Mouse (Mus musculus) ES-Bruce4 (cell line): ENCODE results near the gene Slc6a18. TPM values are rescaled to one million over a fixed set of nuclear protein-coding genes. Genes with fewer than 3 reads are reported as not detected.
A peak's percentile ranks its signal among the peaks of the same experiment; 100 is the strongest.

Experiments used
- H3K27ac ChIP-seq: 2 replicates; pipeline ENCODE4 v1.5.1; 2012; ENCODE audit warnings: low read length, inconsistent platforms; ENCODE audit not compliant: insufficient read depth
- H3K27me3 ChIP-seq: 2 replicates; pipeline ENCODE4 v1.6.1; 2012; ENCODE audit warnings: mild to moderate bottlenecking, low read length, inconsistent platforms; ENCODE audit not compliant: control insufficient read depth, poor library complexity, insufficient read depth, severe bottlenecking
- H3K36me3 ChIP-seq: 2 replicates; pipeline ENCODE4 v1.6.1; 2012; ENCODE audit warnings: inconsistent platforms, mild to moderate bottlenecking, low read length, moderate library complexity; ENCODE audit not compliant: control insufficient read depth, poor library complexity, insufficient read depth, severe bottlenecking
- H3K4me1 ChIP-seq: one replicate; pipeline ENCODE4 v1.8.1; 2011; ENCODE audit warnings: low read length; ENCODE audit not compliant: control insufficient read depth, insufficient read depth
- H3K4me3 ChIP-seq: 2 replicates; pipeline ENCODE4 v1.5.1; 2011; ENCODE audit warnings: low read depth, mild to moderate bottlenecking, low read length
- H3K9ac ChIP-seq: 2 replicates; pipeline ENCODE4 v1.6.1; 2012; ENCODE audit warnings: low read depth, mild to moderate bottlenecking, inconsistent platforms; ENCODE audit not compliant: poor library complexity, severe bottlenecking
- H3K9me3 ChIP-seq: replicated peaks from 2 replicates; pipeline ENCODE4 v1.6.1; 2012; ENCODE audit warnings: mild to moderate bottlenecking, low read length, inconsistent platforms; ENCODE audit not compliant: control insufficient read depth, poor library complexity, insufficient read depth, severe bottlenecking
- CTCF ChIP-seq: IDR thresholded peaks from one replicate; pipeline ENCODE4 v1.8.1; 2011; ENCODE audit warnings: low read depth, low read length
- EP300 ChIP-seq: IDR thresholded peaks from 2 replicates; pipeline ENCODE4 v1.6.1; 2011; ENCODE audit warnings: low read depth, low read length; ENCODE audit not compliant: insufficient read depth
- POLR2A ChIP-seq: IDR thresholded peaks from one replicate; pipeline ENCODE4 v1.8.1; 2011; ENCODE audit warnings: low read length; ENCODE audit not compliant: insufficient read depth
- polyA plus RNA-seq: library from polyadenylated mRNA; stranded (reverse); fragments of >200 nt; gene quantifications from 2 replicates; pipeline ENCODE4 v1.2.4, GENCODE M21; 2011; ENCODE audit warnings: low read depth; ENCODE audit not compliant: missing spikeins, insufficient read depth, insufficient read length

Slc6a18 gene
- not detected in 2 replicates for polyA plus RNA-seq

DNA sequence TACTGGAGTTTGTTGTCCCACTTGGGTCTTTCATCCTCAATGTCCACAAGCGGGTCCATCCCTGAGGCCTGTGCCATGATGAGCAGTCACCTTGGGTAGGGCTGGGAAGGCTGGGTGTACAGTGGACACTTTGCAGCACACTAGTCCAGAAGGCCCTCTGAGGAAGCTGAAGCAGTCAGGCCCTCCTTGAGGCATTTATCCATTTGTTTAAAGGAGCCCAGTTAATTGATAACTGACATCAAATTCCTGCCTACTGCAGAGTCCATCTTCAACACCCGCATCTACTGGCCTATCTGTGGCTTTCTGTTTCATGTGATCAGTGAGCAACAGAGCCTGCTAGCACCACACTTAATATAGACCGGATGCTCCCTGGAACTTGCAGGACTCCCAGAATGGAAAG lies at the start of gene Slc6a18:
Gene Slc6a18, minus strand, starts transcription at position 171 of the 400 bp plus-strand sequence.
- TF ChIP-seq POLR2A, result no peak
- TF ChIP-seq CTCF, result no peak
- no peak for TF ChIP-seq EP300
- Histone ChIP-seq H3K27me3 (no peaks in the 10 kb centered on the region), H3K4me3 (no peak within 1 kb of the TSS), H3K27ac (no peak within 1 kb of the TSS), H3K4me1 (no peaks in the 10 kb centered on the region), H3K36me3 (no peaks in the 10 kb centered on the region), H3K9ac (no peak within 1 kb of the TSS), H3K9me3 (no peaks in the 10 kb centered on the region)

DNA sequence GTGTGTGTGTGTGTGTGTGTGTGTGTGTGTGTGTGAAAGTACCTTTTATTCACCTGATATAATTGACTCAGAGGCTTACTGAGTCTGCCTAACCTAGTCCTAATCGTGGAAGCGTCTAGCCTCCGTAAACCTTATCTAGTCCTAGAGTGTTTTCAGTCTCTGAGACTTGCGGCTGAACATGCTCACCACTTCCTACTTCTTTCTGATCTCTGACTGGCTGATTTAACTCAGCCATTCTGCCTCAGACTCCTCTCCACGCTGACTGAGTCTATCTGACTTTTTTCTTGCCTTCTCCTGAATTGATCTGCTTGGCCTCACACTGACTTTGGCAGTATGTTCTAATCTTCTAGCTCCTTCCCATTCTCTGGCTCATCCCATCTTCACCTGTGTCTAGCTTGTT lies 47.5 kb upstream of the Slc6a18 start:
- H3K9ac ChIP-seq, result no peak overlapping the region
- no peaks in the 10 kb centered on the region for H3K36me3 ChIP-seq
- H3K9me3 ChIP-seq, result no peaks in the 10 kb centered on the region
- H3K4me1 ChIP-seq, result no peaks in the 10 kb centered on the region
- no peaks in the 10 kb centered on the region for H3K27me3 ChIP-seq
- TF ChIP-seq POLR2A (no peak), EP300 (no peak), CTCF (no peak)
- no peak overlapping the region for H3K4me3 ChIP-seq
- no peak overlapping the region for H3K27ac ChIP-seq

DNA sequence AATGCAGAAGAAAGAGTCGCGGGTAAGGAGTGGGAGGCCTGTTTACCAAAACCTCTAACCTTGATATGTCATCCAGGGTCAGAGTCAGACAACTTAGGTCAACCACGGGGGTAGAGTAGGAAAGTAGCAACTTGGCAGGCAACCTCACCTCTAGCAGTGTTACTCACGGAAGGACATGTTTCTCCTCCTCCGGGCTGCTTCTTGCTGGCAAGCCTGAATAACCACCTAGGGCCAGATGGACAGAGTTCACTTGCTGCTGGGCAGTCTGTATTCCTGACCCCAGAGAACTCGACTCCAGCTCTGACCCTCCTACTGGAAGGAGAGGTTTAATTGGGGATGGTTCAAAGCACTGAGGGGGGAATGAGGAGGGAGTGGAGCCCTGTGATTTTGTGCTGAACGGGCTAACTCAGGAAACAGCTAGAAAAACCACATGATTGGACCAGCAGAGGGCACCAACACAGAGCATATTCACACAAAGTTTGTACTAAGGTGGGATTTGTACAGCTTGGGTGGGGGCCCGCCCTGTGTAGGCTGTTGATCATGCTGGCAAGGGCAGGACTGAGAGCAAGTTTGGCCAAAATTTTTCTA lies 45.4 kb upstream of the Slc6a18 start:
- Histone ChIP-seq H3K9ac (no peak overlapping the region), H3K4me1 (no peaks in the 10 kb centered on the region), H3K27ac (no peak overlapping the region), H3K9me3 (no peaks in the 10 kb centered on the region), H3K4me3 (no peak overlapping the region), H3K36me3 (no peaks in the 10 kb centered on the region), H3K27me3 (no peaks in the 10 kb centered on the region)
- peak; percentile 39 for TF ChIP-seq CTCF
- TF ChIP-seq EP300, result no peak
- no peak for TF ChIP-seq POLR2A

DNA sequence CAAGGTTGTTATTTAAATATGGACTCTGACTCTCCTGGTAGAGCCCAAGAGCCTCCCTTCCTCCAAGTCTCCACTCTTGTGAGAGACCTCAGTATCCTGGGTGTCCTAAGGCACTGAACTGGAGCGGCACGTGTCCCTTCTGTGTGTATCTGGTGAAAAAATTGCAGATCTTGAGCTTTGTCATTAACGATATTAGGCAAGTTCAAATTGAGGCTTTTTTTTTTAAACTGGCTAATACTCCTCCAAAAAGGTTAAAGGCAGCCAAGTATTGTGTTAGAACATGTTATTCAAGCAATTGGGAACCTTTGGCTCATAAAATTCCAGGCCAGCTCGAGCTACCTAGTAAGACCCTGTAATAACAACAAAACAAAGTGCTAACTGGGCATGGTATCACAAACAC lies 42.4 kb upstream of the Slc6a18 start:
- Histone ChIP-seq H3K9ac (no peak overlapping the region), H3K4me3 (no peak overlapping the region), H3K27me3 (no peaks in the 10 kb centered on the region), H3K27ac (no peak overlapping the region), H3K9me3 (no peaks in the 10 kb centered on the region), H3K36me3 (no peaks in the 10 kb centered on the region), H3K4me1 (no peaks in the 10 kb centered on the region)
- TF ChIP-seq CTCF, result no peak
- TF ChIP-seq EP300, result no peak
- no peak for TF ChIP-seq POLR2A

DNA sequence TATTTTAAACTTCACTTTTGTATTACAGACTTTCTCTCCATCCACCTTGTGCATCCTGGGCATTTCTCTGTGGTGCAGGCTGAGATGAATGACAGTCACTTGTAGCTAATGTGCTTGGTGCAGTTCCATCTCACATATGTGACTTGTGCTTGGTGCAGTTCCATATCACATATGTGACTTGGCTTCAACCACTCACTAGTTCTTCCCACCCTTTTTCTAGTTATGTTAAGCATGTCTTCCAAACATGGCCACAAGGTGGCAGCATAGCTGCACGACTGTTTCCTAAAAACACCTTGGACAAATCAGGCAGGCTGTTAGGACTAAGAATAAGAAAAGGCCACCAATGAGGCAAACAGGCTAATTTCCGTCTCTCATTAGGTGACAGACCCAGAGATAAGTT lies 40.4 kb upstream of the Slc6a18 start:
- H3K27me3 ChIP-seq, result no peaks in the 10 kb centered on the region
- H3K27ac ChIP-seq, result no peak overlapping the region
- no peak overlapping the region for H3K4me3 ChIP-seq
- no peak for TF ChIP-seq CTCF
- TF ChIP-seq POLR2A, result no peak
- TF ChIP-seq EP300, result no peak
- no peaks in the 10 kb centered on the region for H3K36me3 ChIP-seq
- H3K9ac ChIP-seq, result no peak overlapping the region
- H3K4me1 ChIP-seq, result no peaks in the 10 kb centered on the region
- no peaks in the 10 kb centered on the region for H3K9me3 ChIP-seq

DNA sequence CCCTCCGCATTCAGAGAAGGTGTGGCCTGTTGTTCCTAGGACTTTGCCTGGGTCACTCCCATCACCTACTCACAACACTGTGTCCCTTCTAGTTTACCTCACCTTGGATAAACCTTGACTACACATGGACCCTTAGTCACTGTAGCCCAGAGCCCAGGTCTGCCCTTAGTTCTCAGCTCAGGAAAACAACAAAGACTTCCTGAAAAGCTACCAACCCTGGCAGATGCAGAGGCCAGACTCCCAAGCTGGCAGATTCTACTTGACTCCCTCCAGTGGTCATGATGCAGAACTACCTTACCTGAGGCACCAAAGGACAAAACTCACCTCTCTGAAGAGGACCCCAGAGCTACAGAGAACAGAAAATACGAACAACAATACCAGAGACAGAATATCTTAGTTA lies 36.2 kb upstream of the Slc6a18 start:
- no peaks in the 10 kb centered on the region for H3K9me3 ChIP-seq
- no peaks in the 10 kb centered on the region for H3K27me3 ChIP-seq
- no peak overlapping the region for H3K27ac ChIP-seq
- no peak overlapping the region for H3K9ac ChIP-seq
- no peaks in the 10 kb centered on the region for H3K36me3 ChIP-seq
- no peaks in the 10 kb centered on the region for H3K4me1 ChIP-seq
- peak; percentile 30 for TF ChIP-seq CTCF
- TF ChIP-seq POLR2A, result no peak
- TF ChIP-seq EP300, result no peak
- no peak overlapping the region for H3K4me3 ChIP-seq
